Comparison of ENCODE assay signal across 32 mouse cellular contexts in the genomic region with DNA sequence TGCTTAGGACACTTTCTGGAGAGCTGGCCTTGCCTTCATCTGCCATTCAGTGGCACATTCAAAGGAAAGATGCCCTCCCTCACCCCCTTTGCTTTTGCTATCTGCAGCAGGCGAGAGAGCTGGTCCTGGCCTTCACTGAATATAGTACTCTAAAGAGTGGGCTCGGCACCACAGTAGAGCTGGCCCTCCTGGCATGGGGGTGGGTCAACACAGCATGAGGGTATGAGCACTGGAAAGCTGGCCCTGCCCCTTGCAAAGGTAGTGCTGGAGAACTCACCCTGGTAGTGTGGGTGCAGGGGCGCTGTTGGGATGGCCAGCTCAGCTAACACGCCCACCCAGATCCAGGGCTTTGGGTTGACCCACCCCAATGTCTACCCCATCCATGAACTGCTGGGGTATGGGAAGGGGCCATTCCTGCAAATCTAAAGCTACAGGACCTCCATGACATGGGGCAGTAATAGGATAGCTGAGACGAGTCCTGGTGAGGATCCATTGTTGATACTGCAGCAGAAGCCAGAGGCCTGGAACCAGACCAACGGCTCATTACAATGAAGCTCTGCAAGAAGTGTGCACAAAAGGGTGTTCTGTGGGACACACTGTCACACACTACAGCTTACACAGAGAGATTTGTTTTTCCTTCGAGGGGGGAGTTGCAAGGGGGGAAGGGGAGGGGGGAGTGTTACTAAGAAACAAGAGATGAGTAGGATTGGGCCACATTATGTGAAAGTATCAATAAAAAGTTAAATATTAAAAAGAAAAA. TPM values are rescaled to one million over a fixed set of nuclear protein-coding genes. Genes with fewer than 3 reads are reported as not detected.
DNase-seq lines count a peak whose midpoint lies in the region; ATAC-seq and TF ChIP-seq lines count a peak whose summit lies in the region.
"Had no signal": no experiment of that assay in that cellular context is flagged by ENCODE, and none has a peak within 500 bp of the region (broad histone marks: within the 10 kb centered on the region; RNA-seq: fewer than 3 reads in every experiment).

No protein-coding gene starts in this region.

- no peak for DNase-seq in forebrain, embryonic 14.5 days (ENCODE audit: low spot score)
- no peak for DNase-seq in hindbrain, embryonic 10.5 days (ENCODE audit: low spot score)
- DNase-seq in midbrain, embryonic 11.5 days (ENCODE audit: low spot score, missing footprints): no peak
- DNase-seq in hindbrain, postnatal 0 days (ENCODE audit: low spot score): peak; percentile 31
- DNase-seq in left cerebral cortex, postnatal 4 days: no peak
- DNase-seq: adrenal gland, postnatal 36 days; cerebellum, adult 11-12 months; cerebellum, postnatal 14 days; gastrocnemius, postnatal 14 days; heart, adult 11 months; kidney, adult 9 months; kidney, postnatal 14 days; lung, embryonic 14.5 days; retina, postnatal 1 day; right cerebral cortex, postnatal 25 days; spleen, adult 18-20 months had no signal

- TF ChIP-seq CTCF in hindbrain, postnatal 0 days (IDR thresholded peaks at IDR 0.05; ENCODE audit: low read depth): no peak

- intact Hi-C loops in left cerebral cortex, postnatal 4 days (cut with DNase I): no loop called here

- H3K9ac ChIP-seq in forebrain, embryonic 14.5 days (ENCODE audit: low read length): no peak overlapping the region
- H3K9ac ChIP-seq in forebrain, embryonic 16.5 days (replicated peaks; ENCODE audit: low read depth, low read length): no peak overlapping the region
- H3K9ac ChIP-seq in hindbrain, embryonic 13.5 days: no peak overlapping the region
- no peak overlapping the region for H3K9ac ChIP-seq in midbrain, embryonic 11.5 days (ENCODE audit: low read length)
- H3K9ac ChIP-seq in midbrain, embryonic 15.5 days: no peak overlapping the region
- H3K9ac ChIP-seq in hindbrain, postnatal 0 days (replicated peaks; ENCODE audit: low read length): no peak overlapping the region
- H3K9ac ChIP-seq: limb, embryonic 15.5 days; liver, embryonic 14.5 days; lung, embryonic 14.5 days; neural tube, embryonic 12.5 days had no signal

- no peak overlapping the region for H3K27ac ChIP-seq in forebrain, embryonic 14.5 days (ENCODE audit: low read depth, low read length)
- no peak overlapping the region for H3K27ac ChIP-seq in forebrain, embryonic 16.5 days (ENCODE audit: low read length)
- H3K27ac ChIP-seq in hindbrain, embryonic 13.5 days: no peak overlapping the region
- no peak overlapping the region for H3K27ac ChIP-seq in hindbrain, embryonic 10.5 days
- H3K27ac ChIP-seq in midbrain, embryonic 11.5 days (ENCODE audit: low read depth, low read length): no peak overlapping the region
- H3K27ac ChIP-seq in midbrain, embryonic 15.5 days: no peak overlapping the region
- H3K27ac ChIP-seq in hindbrain, postnatal 0 days: no peak overlapping the region
- H3K27ac ChIP-seq: limb, embryonic 15.5 days; liver, embryonic 14.5 days; neural tube, embryonic 12.5 days had no signal

- H3K9me3 ChIP-seq in forebrain, embryonic 14.5 days (replicated peaks; ENCODE audit: control insufficient read depth, low read length): no peaks in the 10 kb centered on the region
- H3K9me3 ChIP-seq in forebrain, embryonic 16.5 days (ENCODE audit: control insufficient read depth, low read length): no peaks in the 10 kb centered on the region
- H3K9me3 ChIP-seq in hindbrain, embryonic 13.5 days: no peaks in the 10 kb centered on the region
- no peaks in the 10 kb centered on the region for H3K9me3 ChIP-seq in hindbrain, embryonic 10.5 days
- no peaks in the 10 kb centered on the region for H3K9me3 ChIP-seq in midbrain, embryonic 11.5 days (ENCODE audit: control insufficient read depth, low read length)
- no peaks in the 10 kb centered on the region for H3K9me3 ChIP-seq in midbrain, embryonic 15.5 days
- no peaks in the 10 kb centered on the region; the same call in 1 of the 2 replicates for H3K9me3 ChIP-seq in hindbrain, postnatal 0 days (ENCODE audit: low read length)
- H3K9me3 ChIP-seq: limb, embryonic 15.5 days; neural tube, embryonic 12.5 days had no signal

- no peaks in the 10 kb centered on the region for H3K36me3 ChIP-seq in forebrain, embryonic 14.5 days (ENCODE audit: control insufficient read depth, insufficient read depth, low read length)
- no peaks in the 10 kb centered on the region for H3K36me3 ChIP-seq in forebrain, embryonic 16.5 days (ENCODE audit: control insufficient read depth, insufficient read depth)
- no peaks in the 10 kb centered on the region for H3K36me3 ChIP-seq in hindbrain, embryonic 13.5 days
- no peaks in the 10 kb centered on the region for H3K36me3 ChIP-seq in hindbrain, embryonic 10.5 days
- no peaks in the 10 kb centered on the region for H3K36me3 ChIP-seq in midbrain, embryonic 11.5 days (ENCODE audit: control insufficient read depth, insufficient read depth, low read length)
- H3K36me3 ChIP-seq in midbrain, embryonic 15.5 days (replicated peaks): no peaks in the 10 kb centered on the region
- no peaks in the 10 kb centered on the region for H3K36me3 ChIP-seq in hindbrain, postnatal 0 days (ENCODE audit: insufficient read depth, low read length)
- H3K36me3 ChIP-seq: limb, embryonic 15.5 days; neural tube, embryonic 12.5 days had no signal

- H3K4me1 ChIP-seq in forebrain, embryonic 14.5 days (ENCODE audit: control insufficient read depth, insufficient read depth, low read length): no peaks in the 10 kb centered on the region
- no peaks in the 10 kb centered on the region for H3K4me1 ChIP-seq in forebrain, embryonic 16.5 days (replicated peaks; ENCODE audit: control insufficient read depth, insufficient read depth, low read length)
- H3K4me1 ChIP-seq in hindbrain, embryonic 13.5 days (replicated peaks): no peaks in the 10 kb centered on the region
- H3K4me1 ChIP-seq in hindbrain, embryonic 10.5 days (replicated peaks): no peaks in the 10 kb centered on the region
- no peaks in the 10 kb centered on the region for H3K4me1 ChIP-seq in midbrain, embryonic 11.5 days (ENCODE audit: control insufficient read depth, insufficient read depth, low read length)
- no peaks in the 10 kb centered on the region for H3K4me1 ChIP-seq in midbrain, embryonic 15.5 days
- 0 out of 2 replicates have a peak, but pooled peaks cover 3% of the 10 kb centered on the region for H3K4me1 ChIP-seq in hindbrain, postnatal 0 days (ENCODE audit: insufficient read depth, low read length)
- H3K4me1 ChIP-seq: limb, embryonic 15.5 days; neural tube, embryonic 12.5 days had no signal

- 68% methylated on average over 7 of the region's 7 CpGs for WGBS in forebrain, embryonic 14.5 days
- WGBS in forebrain, embryonic 16.5 days: 64% methylated on average over 7 of the region's 7 CpGs
- 77% methylated on average over 7 of the region's 7 CpGs for WGBS in hindbrain, embryonic 13.5 days
- WGBS in hindbrain, embryonic 10.5 days: 75% methylated on average over 7 of the region's 7 CpGs
- 84% methylated on average over 7 of the region's 7 CpGs for WGBS in midbrain, embryonic 11.5 days
- WGBS in midbrain, embryonic 15.5 days: 76% methylated on average over 7 of the region's 7 CpGs
- 75% methylated on average over 7 of the region's 7 CpGs for WGBS in hindbrain, postnatal 0 days

- peak; percentile 26; the same call in 1 of the 2 replicates for ATAC-seq in forebrain, embryonic 14.5 days
- no peak; the same call in 1 of the 2 replicates for ATAC-seq in forebrain, embryonic 16.5 days
- ATAC-seq in hindbrain, embryonic 13.5 days (ENCODE audit: low FRiP score): peak; percentile 10; the same call in 1 of the 2 replicates
- 0 out of 2 replicates have a peak, but pooled peaks have one; percentile 22 for ATAC-seq in midbrain, embryonic 11.5 days (ENCODE audit: low FRiP score)
- ATAC-seq in midbrain, embryonic 15.5 days (replicated peaks): no peak
- 0 out of 2 replicates have a peak, but pooled peaks have one; percentile 21 for ATAC-seq in hindbrain, postnatal 0 days
- ATAC-seq: intestine, embryonic 16.5 days had no signal

- H3K4me2 ChIP-seq in forebrain, embryonic 14.5 days (ENCODE audit: low read length): no peak overlapping the region
- no peak overlapping the region for H3K4me2 ChIP-seq in forebrain, embryonic 16.5 days (ENCODE audit: low read length)
- H3K4me2 ChIP-seq in hindbrain, embryonic 13.5 days: no peak overlapping the region
- no peak overlapping the region for H3K4me2 ChIP-seq in midbrain, embryonic 11.5 days
- no peak overlapping the region for H3K4me2 ChIP-seq in midbrain, embryonic 15.5 days
- no peak overlapping the region for H3K4me2 ChIP-seq in hindbrain, postnatal 0 days (ENCODE audit: low read depth, low read length)
- H3K4me2 ChIP-seq: limb, embryonic 15.5 days; lung, embryonic 14.5 days; neural tube, embryonic 12.5 days had no signal

- no peak overlapping the region for H3K4me3 ChIP-seq in forebrain, embryonic 14.5 days (ENCODE audit: low read depth, low read length)
- H3K4me3 ChIP-seq in forebrain, embryonic 16.5 days (replicated peaks; ENCODE audit: low read length): no peak overlapping the region
- no peak overlapping the region for H3K4me3 ChIP-seq in hindbrain, embryonic 13.5 days
- H3K4me3 ChIP-seq in hindbrain, embryonic 10.5 days: no peak overlapping the region
- H3K4me3 ChIP-seq in midbrain, embryonic 11.5 days (ENCODE audit: low read depth, low read length): no peak overlapping the region
- no peak overlapping the region for H3K4me3 ChIP-seq in midbrain, embryonic 15.5 days
- H3K4me3 ChIP-seq in hindbrain, postnatal 0 days (ENCODE audit: low read length): no peak overlapping the region
- H3K4me3 ChIP-seq: limb, embryonic 15.5 days; neural tube, embryonic 12.5 days had no signal

- H3K27me3 ChIP-seq in forebrain, embryonic 14.5 days (replicated peaks; ENCODE audit: control insufficient read depth, insufficient read depth, low read length): no peaks in the 10 kb centered on the region
- H3K27me3 ChIP-seq in forebrain, embryonic 16.5 days (replicated peaks; ENCODE audit: control insufficient read depth, insufficient read depth, low read length): no peaks in the 10 kb centered on the region
- no peaks in the 10 kb centered on the region for H3K27me3 ChIP-seq in hindbrain, embryonic 13.5 days
- no peaks in the 10 kb centered on the region for H3K27me3 ChIP-seq in hindbrain, embryonic 10.5 days (ENCODE audit: insufficient read depth, poor library complexity, severe bottlenecking)
- no peaks in the 10 kb centered on the region for H3K27me3 ChIP-seq in midbrain, embryonic 11.5 days (ENCODE audit: control insufficient read depth, insufficient read depth, low read length)
- no peaks in the 10 kb centered on the region for H3K27me3 ChIP-seq in midbrain, embryonic 15.5 days (replicated peaks)
- H3K27me3 ChIP-seq in hindbrain, postnatal 0 days (ENCODE audit: insufficient read depth, low read length): no peaks in the 10 kb centered on the region
- H3K27me3 ChIP-seq: limb, embryonic 15.5 days; neural tube, embryonic 12.5 days had no signal

RNA-seq across cellular contexts. Expression of gene Krtap8-1, which starts 7.8 kb away (rescaled TPM):
- not detected in 2 replicates for polyA plus RNA-seq in forebrain, embryonic 14.5 days (2014; fragmentation: Nextera tagmentation; extraction: Ambion mirVana)
- not detected in 2 replicates for polyA plus RNA-seq in forebrain, embryonic 16.5 days (2015; fragmentation: Nextera tagmentation; extraction: Ambion mirVana)
- polyA plus RNA-seq in hindbrain, embryonic 13.5 days (2015; fragmentation: Nextera tagmentation; extraction: Ambion mirVana): not detected in 2 replicates
- polyA plus RNA-seq in hindbrain, embryonic 10.5 days (2016; fragmentation: Nextera tagmentation; extraction: Ambion mirVana): not detected in 2 replicates
- not detected in 2 replicates for polyA plus RNA-seq in midbrain, embryonic 11.5 days (2014; fragmentation: Nextera tagmentation; extraction: Ambion mirVana)
- not detected in 2 replicates for polyA plus RNA-seq in midbrain, embryonic 15.5 days (2015; fragmentation: Nextera tagmentation; extraction: Ambion mirVana)
- not detected in 2 replicates for total RNA-seq in hindbrain, postnatal 0 days (2014; rRNA removed)
- polyA plus RNA-seq in hindbrain, postnatal 0 days (2015; fragmentation: Nextera tagmentation; extraction: Ambion mirVana): not detected in 2 replicates
- total RNA-seq in left cerebral cortex, postnatal 4 days (2021): not detected
- total RNA-seq: adrenal gland, adult 18-20 months; adrenal gland, postnatal 36 days; ES-E14; gastrocnemius, postnatal 14 days; hematopoietic stem cell, adult 5-6 weeks; layer of hippocampus, adult 8-10 months; left cerebral cortex, postnatal 14 days; megakaryocyte, adult 5-6 weeks had no signal
- polyA plus RNA-seq: heart, embryonic 16.5 days; intestine, embryonic 16.5 days; liver, embryonic 14.5 days; lung, embryonic 14.5 days; neural tube, embryonic 12.5 days; testis, adult 2 months; urinary bladder, adult 2 months had no signal

RNA-seq across cellular contexts. Expression of gene Krtap7-1, which starts 12.5 kb away (rescaled TPM):
- not detected in 2 replicates for polyA plus RNA-seq in forebrain, embryonic 14.5 days (2014; fragmentation: Nextera tagmentation; extraction: Ambion mirVana)
- not detected in 2 replicates for polyA plus RNA-seq in forebrain, embryonic 16.5 days (2015; fragmentation: Nextera tagmentation; extraction: Ambion mirVana)
- 0.57 TPM in 1 of 2 replicates, not detected in the other for polyA plus RNA-seq in hindbrain, embryonic 13.5 days (2015; fragmentation: Nextera tagmentation; extraction: Ambion mirVana)
- not detected in 2 replicates for polyA plus RNA-seq in hindbrain, embryonic 10.5 days (2016; fragmentation: Nextera tagmentation; extraction: Ambion mirVana)
- 0.23 TPM in 1 of 2 replicates, not detected in the other for polyA plus RNA-seq in midbrain, embryonic 11.5 days (2014; fragmentation: Nextera tagmentation; extraction: Ambion mirVana)
- polyA plus RNA-seq in midbrain, embryonic 15.5 days (2015; fragmentation: Nextera tagmentation; extraction: Ambion mirVana): not detected in 2 replicates
- 0.47 and 6.7 TPM in 2 replicates for total RNA-seq in hindbrain, postnatal 0 days (2014; rRNA removed)
- polyA plus RNA-seq in hindbrain, postnatal 0 days (2015; fragmentation: Nextera tagmentation; extraction: Ambion mirVana): 0.25 TPM in 1 of 2 replicates, not detected in the other
- total RNA-seq in left cerebral cortex, postnatal 4 days (2021): not detected
- total RNA-seq: adrenal gland, adult 18-20 months; adrenal gland, postnatal 36 days; ES-E14; gastrocnemius, postnatal 14 days; hematopoietic stem cell, adult 5-6 weeks; layer of hippocampus, adult 8-10 months; left cerebral cortex, postnatal 14 days; megakaryocyte, adult 5-6 weeks had no signal
- polyA plus RNA-seq: heart, embryonic 16.5 days; intestine, embryonic 16.5 days; liver, embryonic 14.5 days; lung, embryonic 14.5 days; neural tube, embryonic 12.5 days; testis, adult 2 months; urinary bladder, adult 2 months had no signal

Comparison
In these comparisons a context has a peak if more than half of its experiments do, and no peak if none do; other contexts are left out.
1. ATAC-seq: peak in forebrain, embryonic 14.5 days (single experiment), hindbrain, embryonic 13.5 days (single experiment), midbrain, embryonic 11.5 days (single experiment) and hindbrain, postnatal 0 days (single experiment); none in forebrain, embryonic 16.5 days (single experiment) and midbrain, embryonic 15.5 days (single experiment).